Mouse (Mus musculus) MN1 (cell line): ENCODE data around the gene Pde4d.

Experiments
- DNase-seq: peaks from one replicate; pipeline ENCODE4 v3.0.0-alpha.2; 2016; ENCODE audit warnings: low spot score

Gene Pde4d

DNA sequence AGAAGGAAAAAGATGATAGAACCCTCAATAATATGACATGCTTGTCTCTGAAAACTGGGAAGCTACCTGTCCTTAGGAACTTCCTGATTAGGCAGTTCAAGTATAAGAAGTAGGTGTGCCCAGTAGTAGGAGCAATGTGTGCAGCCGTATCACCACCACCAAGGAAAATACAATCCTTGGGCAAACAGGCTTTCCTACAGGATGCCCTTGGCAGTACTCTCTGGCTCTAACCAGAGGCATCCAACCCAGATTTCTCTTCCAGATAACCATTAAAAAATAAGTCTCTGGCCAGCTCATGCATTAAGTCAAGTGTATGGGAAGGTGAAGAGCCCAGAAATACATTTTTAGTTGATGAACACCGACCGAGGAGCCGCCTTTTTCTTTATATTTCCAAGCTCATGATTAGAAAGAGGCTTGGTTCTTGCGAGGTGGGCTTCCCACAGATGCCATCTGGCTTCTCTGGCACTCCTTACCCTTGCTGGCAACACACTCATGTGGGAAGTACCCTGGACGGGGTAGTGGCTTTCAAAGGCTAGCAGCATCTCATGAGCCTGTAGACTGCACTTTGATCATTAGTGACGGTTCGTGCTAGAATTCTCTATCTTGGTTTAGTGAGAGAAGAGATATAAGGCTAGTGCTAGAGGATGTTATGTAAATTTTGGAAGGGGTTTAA is 375.0 kb downstream of the Pde4d start:
- no peak for DNase-seq

DNA sequence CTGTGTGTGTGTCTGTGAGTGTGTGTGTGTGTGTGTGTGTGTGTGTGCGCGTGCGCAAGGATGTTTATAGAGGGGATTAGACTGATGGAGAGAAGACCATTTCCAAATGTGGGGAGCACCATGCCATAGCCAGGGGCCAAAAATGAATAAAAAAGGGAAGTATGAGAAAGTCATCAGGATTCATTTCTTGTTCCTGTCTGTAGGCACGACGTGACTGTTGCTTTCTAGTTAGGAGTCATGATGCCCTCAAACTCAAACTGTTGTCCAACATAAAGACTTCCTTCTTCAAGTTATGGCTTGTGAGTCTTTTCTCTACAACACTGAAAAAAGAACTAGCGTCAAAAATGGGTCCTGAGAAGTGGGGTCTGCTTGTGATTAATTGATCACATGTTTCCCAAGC is 375.8 kb downstream of the Pde4d start:
- DNase-seq: no peak

DNA sequence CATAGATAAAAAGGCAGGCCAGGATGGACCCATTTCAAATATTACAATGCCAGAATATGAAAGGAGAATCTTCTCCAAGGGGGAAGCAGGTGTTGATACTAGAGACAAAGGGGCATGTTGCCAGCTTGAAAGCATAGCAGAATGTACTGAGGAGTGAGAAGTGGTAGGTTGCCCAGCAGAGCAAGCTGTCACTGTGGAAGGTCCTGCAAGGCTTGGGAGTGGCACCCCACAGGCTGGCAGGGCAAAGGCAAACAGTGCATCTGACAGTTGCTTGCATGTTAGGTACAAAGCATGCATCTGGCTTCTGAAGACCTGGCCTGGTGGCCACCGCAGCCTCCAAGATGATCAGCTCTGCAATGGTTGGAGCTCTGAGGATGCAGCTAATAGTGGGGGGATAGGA is 384.4 kb downstream of the Pde4d start:
- no peak for DNase-seq

DNA sequence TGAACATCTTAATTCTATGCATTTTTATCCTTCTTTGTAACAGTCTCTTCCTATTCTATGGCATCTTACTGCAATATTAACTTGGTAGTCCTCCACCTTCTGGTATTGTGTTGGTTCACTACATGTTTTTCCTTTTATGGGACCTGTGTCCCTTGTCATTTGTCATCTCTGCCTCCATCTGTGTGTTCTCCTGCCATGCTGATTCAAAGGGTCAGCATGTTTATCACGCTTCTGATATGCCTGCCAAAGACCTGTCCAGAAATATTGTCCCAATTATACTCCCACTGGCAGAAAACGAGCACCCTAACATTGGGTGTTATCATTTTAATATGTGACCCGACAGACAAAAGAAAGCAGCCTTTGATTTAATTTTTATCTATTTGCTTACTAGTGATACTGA is 386.6 kb downstream of the Pde4d start:
- DNase-seq: no peak

DNA sequence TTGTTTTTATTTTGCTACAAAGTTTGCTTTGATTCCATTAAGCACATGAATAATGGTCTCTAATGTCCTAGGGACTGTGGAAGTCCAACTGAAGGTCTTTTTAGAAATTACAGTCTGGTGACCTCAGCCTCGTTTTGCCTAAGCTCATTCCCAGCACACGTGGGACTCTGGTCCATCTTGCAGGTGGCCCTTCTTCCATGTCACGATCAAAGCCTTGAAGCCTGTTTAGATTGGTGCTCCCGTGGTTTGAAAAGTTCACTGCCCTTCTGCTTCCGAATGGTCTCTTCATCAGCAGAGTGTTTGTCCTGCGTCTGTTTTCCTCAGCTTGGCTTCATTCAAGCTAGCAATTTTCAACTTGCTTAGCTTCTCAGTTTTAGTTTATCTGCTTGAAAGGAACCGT is 389.4 kb downstream of the Pde4d start:
- DNase-seq: no peak

DNA sequence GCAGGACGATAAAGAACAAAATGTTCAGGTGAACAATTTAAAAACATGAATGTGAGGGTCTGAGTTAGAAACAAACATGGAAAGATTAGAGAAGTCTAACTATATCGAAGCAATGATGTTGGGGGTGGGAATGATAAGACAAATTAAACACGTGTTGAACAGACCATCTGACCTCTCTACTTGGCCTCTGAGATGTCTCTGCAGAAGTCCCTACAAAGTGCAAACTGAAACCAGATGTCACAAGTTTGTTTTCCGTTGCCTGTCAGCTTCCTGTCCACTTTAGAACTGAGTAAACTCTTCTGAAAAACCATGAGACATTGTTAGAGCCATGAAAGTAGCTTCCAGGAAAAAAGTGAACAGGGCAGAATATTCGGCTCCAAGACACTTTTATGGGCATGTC is 404.3 kb downstream of the Pde4d start:
- DNase-seq: no peak

DNA sequence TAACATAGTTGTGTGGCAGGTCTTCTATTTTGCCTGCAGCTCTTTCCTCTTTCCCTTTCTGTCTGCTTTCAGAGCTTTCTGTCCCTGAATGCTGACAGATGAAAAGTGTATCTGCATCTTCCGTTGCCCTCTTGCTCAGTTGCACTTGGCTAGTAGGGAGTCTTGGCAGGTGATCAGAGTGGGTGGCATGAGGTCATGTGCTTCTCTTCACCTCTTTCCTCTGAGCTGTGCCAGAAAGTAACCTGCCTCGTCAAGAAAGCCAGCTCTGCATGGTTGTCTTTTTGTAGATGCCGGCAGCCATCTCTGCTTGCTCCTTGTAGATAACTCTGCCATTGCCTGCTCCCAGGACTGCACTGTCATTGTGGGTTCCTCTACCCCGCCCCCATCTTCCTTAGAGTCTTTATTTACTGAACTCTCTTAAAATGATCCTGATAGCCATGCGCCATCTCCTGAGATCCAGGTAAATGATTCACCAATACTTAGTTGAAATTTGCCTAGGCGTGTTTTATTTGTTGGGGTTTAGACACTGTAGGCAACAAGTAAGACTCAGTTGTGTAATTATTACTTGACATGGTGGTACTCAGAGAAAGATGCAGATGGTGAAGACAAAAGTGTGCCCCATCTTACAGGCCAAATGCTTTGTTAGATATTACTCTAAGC is 407.2 kb downstream of the Pde4d start:
- no peak for DNase-seq

DNA sequence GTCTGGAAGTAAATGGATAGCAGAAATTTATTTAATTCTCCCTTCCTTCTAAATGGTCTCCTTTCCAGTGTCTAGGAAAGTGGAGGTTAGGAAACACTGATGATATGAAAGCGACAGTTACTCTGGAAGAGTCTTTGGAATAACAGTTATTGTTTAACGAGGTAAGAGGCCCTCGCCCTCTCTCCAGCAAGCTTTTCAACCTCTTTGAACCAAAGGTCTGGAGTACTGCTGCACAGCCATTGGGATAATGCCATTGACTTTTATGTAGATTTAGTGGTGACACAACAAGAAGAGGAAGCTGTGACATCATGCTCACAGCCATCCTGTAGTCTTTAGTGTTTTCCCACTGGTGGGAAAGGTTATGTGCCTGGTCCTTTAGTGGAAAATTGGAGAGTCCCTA is 409.6 kb downstream of the Pde4d start:
- no peak for DNase-seq

DNA sequence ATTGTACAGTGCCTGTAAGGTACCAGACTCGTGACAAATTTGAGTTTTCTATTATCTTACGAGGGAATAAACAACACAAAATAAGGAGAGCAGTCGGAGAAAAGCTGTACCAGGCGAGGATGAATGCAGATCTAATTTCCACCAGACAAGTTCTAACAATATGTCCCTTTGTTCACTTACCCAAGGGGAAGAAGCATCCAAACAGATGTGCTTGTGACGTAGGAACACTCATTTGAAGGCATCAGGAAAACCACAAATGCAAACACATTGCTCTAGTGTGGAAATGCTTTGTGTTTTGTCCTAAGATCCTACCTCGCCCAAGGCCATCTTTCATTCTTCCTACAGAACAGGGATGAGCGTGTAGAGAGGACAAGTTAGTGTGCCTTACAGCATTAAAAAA is 411.0 kb downstream of the Pde4d start:
- no peak for DNase-seq

DNA sequence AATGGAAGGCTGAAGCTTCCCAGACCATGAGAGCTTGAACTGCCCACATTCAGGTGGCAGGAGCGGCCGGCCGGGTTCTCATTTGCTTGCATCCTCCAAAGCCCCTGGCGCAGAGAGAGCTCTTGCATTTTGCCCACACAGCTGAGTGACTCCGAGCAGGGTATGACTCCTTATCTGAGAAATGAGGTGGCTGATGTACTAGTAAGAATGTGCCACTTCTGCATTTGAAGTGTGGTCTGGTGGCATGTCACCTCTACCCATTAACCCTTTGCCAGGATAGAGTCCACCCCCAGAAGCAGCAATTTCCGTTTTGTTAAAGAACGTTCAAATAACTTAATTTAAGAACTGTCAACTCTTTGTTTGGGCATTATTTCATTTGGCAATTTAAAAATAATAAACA is 412.0 kb downstream of the Pde4d start:
- no peak for DNase-seq

DNA sequence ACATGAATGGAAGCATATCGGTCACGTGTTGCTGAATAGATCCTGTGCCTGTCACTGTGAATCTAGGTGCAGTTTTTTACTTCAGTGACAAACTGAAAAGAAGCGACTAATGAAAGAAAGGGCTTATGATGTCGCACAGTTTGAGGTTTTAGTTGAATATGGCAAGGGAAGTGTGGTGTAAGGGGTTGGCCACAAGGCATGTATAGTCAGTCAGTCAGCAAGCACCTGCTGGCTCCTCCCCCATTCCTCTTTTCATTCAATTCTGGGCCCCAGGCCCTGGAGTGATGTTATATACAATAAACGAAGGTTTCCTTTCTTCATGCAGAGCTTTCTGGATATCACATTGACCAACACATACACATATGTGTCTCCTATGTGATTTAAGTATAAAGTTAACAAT is 412.4 kb downstream of the Pde4d start:
- DNase-seq: no peak

DNA sequence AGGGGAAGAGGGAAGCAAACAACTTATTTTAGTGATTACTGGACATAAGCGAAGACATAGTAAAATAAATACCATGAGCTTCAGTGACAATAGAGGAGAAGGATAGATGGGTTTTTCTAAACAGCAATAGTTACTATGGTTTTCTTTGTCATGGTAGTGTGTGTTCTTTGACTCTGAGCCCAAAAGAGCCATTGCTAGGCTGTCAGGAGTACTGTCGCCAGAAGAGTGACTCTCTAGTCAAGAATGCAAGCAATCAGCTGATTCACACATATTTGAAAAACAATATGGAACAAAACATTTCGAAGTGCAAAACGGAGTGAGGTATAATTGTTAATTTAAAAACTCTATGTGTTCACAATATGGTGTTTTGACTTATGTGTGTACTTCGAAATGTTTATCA is 450.4 kb downstream of the Pde4d start:
- DNase-seq: no peak

DNA sequence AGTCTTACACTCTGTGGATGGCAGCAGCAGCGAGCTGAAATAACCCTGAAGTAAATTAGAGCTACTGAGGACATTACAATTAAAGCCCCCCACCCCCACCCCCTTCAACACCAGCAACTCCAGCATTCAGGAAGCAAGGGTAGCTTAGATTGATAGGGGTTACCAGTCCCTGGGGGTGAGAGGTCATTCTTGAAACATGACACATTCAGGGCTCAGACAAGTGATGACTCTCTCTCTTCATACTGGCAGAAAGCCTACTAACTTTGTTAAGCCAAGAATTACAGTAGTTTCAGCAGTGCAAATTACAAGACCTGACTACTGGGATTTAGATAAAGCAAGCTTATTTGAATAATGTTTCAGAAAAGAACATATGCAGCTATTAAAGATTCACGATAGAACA is 455.4 kb downstream of the Pde4d start:
- DNase-seq: no peak

DNA sequence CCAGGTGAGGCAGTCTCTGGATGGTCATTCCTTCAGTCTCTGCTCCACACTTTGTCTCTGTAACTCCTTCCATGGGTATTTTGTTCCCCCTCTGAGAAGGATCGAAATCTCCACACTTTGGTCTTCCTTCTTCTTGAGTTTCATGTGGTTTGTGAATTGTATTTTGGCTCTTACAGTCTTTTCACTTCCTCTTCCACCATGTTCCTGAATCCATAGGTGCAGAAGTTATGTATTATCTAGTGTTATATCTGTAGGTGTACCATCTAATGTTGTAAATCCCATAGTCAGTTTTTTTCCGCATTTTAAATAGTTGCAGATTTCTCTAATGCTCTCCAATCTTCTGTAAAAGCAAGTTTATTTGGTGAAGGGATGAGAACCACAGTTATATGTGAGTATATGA is 459.4 kb downstream of the Pde4d start:
- DNase-seq: no peak

DNA sequence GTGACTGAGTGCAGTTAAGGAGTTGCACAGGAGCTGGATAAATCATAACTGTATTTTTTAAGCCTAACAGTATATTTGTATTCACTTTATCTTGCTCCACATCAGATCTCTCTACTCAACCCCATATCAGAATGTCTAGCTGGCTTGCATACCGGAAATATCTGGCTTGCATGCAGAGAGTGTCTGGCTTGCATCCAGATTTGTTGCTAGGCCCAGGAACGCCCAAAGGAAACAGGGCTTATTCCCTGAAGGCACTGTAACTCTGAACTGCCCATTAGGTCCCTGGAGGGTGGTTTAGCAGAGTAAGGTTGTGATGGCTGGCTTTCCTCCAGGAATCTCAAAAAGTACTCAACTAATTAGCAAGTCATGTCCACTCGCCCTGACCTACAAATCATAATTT is 464.9 kb downstream of the Pde4d start:
- DNase-seq: no peak

DNA sequence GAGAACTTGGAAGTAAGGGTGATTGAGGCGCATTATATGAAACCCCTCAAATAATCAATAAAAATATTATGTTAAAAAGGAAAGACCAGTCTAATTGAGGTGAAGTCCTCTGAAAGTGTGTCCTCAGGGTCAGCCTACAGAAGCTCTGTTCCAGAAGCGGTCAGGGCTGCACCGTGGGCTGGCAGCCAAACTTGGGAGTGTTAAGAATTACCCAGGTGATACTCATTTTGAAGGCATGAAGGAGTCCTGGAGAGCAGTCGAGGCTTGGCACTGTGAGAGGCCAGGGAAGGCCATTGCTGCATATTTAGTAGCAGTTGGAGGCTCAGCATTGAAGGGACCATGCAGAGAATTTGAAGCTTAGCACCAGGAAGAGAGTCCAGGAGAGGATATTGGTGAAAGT is 471.4 kb downstream of the Pde4d start:
- no peak for DNase-seq

DNA sequence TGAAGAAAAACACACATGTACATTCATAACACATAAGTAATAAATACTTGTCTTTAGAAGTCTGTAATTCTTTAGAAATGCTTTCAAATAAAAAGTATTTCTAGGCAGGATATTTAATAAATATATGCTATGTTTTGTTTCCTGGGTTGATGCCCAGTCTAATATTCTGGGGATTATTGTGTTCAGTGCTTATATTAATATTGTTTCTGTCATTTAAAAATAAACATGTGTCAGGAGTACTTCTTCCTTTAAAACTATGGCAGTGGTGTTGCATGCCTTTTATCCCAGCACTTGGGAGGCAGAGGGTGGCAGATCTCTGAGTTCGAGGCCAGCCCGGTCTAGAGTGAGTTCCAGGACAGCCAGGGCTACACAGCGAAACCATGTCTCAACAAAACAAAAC is 485.1 kb downstream of the Pde4d start:
- DNase-seq: no peak

DNA sequence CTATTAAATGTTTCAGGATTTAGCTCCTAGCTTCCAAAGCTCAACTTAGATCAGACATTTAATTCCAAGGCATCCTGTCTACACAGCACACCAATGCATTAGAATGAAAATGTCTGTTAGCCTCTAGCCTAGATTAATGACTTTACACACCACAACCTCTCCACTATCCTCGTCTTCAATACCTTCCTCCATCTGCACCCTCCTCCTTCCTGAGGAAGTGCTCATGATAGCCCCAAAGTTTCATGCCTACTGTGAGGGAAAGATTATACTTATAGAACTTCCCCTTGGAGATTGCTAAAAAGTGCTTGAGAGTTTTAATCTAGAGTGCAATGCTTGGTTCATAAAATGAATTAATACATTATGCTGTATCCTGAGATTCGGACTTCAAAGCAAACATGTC is 487.5 kb downstream of the Pde4d start:
- DNase-seq: no peak

DNA sequence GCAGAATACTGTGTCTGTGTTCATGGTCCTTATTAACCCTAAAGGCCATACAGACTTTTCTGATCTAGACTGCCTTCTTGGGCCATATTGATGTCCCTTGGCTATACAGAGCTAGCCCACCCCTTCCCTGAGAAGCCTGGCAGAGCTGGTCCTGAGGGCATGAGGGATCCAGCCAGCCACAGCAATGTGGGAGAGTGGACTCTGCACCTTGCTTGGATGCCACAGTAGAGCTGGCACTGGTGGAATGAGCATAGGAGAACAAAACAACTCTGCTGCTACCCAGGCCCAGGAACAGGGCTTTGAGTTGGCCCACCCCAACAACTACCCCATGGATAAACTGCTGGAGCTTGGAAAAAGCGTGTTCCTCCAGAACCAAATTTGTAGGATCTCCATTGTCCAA is 503.2 kb downstream of the Pde4d start:
- DNase-seq: no peak

DNA sequence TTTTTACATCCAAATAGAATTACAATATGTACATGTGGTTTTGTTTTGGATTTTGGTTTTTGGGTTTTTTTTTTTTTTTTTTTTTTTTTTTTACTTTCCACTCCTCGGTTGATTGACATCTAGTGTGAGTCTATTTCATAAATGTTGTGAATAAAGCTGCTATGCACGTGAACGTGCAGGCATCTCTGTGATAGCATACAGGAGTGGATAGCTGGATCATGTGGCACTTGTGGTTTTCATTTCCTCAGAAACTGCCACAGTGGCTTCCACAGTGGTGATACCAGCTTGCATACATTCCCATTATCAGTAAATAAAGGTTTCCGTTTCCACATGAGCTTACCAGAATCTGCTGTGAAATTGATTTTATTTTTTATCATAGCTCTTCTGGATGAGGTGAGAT is 506.3 kb downstream of the Pde4d start:
- no peak for DNase-seq

DNA sequence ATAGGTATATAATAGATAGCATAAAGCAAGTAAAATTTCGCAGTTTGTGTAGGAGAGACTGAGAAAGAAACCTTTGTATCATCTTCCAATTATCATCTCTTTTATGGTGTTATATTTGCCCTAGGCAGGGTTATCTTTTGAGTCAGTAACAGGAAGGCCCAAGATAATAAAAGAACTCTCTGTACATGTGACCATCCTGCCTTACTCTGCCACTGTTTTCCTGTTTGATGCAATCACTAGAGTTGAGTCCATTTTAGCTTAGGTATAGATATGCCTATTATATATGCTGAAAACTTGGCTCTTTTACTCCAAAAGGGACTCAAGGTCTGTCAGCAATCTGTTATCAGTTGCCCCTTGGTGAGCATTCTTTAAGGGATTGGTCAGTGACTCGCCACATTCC is 514.3 kb downstream of the Pde4d start:
- DNase-seq: no peak

DNA sequence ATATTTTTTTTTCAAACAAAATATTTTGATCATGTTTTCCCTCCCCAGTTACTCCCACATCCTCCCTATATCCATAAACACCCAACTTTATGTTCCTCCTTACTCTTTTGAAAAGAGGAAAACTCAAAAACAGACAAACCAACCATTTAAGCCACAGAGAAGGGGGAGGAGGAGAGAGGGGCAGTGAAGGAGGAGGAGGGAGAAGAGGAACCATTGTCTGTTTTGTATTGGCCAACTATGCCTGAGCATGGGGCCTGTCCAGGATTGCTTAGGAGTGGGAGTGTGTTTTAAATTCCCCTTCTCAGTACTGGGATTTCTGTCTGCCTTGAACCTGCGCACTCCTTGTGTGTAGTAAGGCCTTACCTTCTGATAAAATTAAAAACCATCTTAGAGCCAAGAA is 531.4 kb downstream of the Pde4d start:
- no peak for DNase-seq

DNA sequence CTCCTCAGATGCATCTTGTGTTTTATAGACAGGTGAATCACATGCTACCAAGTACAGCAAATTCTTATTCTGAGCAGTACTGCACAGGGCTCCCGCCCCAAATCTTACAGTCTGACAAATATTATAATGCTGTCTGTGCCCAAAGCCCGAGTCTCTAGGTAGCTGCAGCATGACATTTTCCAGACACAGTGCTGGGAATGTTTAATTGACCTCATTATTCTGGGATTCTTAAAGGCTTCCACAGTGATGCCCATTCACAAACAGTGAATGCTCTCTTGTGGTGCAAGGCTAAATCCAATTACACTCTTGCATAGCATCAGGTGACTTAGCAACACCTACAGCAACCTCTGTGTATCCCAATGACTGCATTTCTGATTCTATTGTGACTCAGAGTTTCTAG is 549.0 kb downstream of the Pde4d start:
- no peak for DNase-seq

DNA sequence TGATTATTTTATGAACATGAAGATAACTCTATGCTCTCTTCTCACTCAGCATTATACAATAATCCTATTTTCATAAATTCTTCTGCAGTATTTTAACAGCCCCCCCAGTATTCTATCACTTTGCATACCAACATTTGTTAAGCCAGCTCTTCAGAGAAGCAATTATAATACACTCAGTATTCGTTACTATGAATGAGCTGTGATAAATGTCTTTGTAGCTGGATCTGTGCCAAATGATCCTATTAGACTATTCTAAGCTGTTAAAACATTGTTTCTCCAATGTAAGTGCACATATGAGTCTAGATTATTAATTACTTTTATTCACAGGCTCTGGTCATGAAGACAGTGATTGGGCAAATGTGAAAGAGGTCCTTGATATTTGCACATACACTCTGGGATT is 575.0 kb downstream of the Pde4d start:
- no peak for DNase-seq
